Comparison of ENCODE assay signal across 27 mouse cellular contexts in genomic region chr6:30614251-30614650, GRCm38 (mm10). TPM values are rescaled to one million over a fixed set of nuclear protein-coding genes. Genes with fewer than 3 reads are reported as not detected.
DNase-seq lines count a peak whose midpoint lies in the region; ATAC-seq and TF ChIP-seq lines count a peak whose summit lies in the region.
"Had no signal": no experiment of that assay in that cellular context is flagged by ENCODE, and none has a peak within 500 bp of the region (broad histone marks: within the 10 kb centered on the region; RNA-seq: fewer than 3 reads in every experiment).

No protein-coding gene starts in this region.

- H3K9me3 ChIP-seq in forebrain, embryonic 10.5 days: no peaks in the 10 kb centered on the region
- H3K9me3 ChIP-seq in forebrain, embryonic 14.5 days (replicated peaks; ENCODE audit: control insufficient read depth, low read length): no peaks in the 10 kb centered on the region
- no peaks in the 10 kb centered on the region for H3K9me3 ChIP-seq in embryonic facial prominence, embryonic 13.5 days
- H3K9me3 ChIP-seq in limb, embryonic 12.5 days: no peaks in the 10 kb centered on the region
- H3K9me3 ChIP-seq: G1E; heart, embryonic 15.5 days; lung, embryonic 15.5 days; midbrain, embryonic 12.5 days had no signal

- H3K9ac ChIP-seq in forebrain, embryonic 14.5 days (ENCODE audit: low read length): no peak overlapping the region
- H3K9ac ChIP-seq in embryonic facial prominence, embryonic 13.5 days: no peak overlapping the region
- H3K9ac ChIP-seq in limb, embryonic 12.5 days (replicated peaks): no peak overlapping the region
- H3K9ac ChIP-seq: heart, embryonic 15.5 days; liver, embryonic 14.5 days; lung, embryonic 15.5 days; midbrain, embryonic 12.5 days had no signal

- no peak overlapping the region for H3K4me2 ChIP-seq in forebrain, embryonic 14.5 days (ENCODE audit: low read length)
- H3K4me2 ChIP-seq in embryonic facial prominence, embryonic 13.5 days: no peak overlapping the region
- H3K4me2 ChIP-seq in limb, embryonic 12.5 days: no peak overlapping the region
- H3K4me2 ChIP-seq: heart, embryonic 15.5 days; lung, embryonic 15.5 days; midbrain, embryonic 12.5 days had no signal

- H3K36me3 ChIP-seq in forebrain, embryonic 10.5 days (replicated peaks): no peaks in the 10 kb centered on the region
- H3K36me3 ChIP-seq in forebrain, embryonic 14.5 days (ENCODE audit: control insufficient read depth, insufficient read depth, low read length): no peaks in the 10 kb centered on the region
- no peaks in the 10 kb centered on the region for H3K36me3 ChIP-seq in embryonic facial prominence, embryonic 13.5 days
- no peaks in the 10 kb centered on the region for H3K36me3 ChIP-seq in limb, embryonic 12.5 days
- H3K36me3 ChIP-seq in thymus, adult 2 months (ENCODE audit: control insufficient read depth, insufficient read depth, low read length): no peaks in the 10 kb centered on the region
- H3K36me3 ChIP-seq: G1E; heart, embryonic 15.5 days; lung, embryonic 15.5 days; midbrain, embryonic 12.5 days had no signal

- H3K4me1 ChIP-seq in forebrain, embryonic 10.5 days: peaks cover 96% of the 10 kb centered on the region
- peaks cover 43% of the 10 kb centered on the region for H3K4me1 ChIP-seq in forebrain, embryonic 14.5 days (ENCODE audit: control insufficient read depth, insufficient read depth, low read length)
- H3K4me1 ChIP-seq in embryonic facial prominence, embryonic 13.5 days: peaks cover 52% of the 10 kb centered on the region
- H3K4me1 ChIP-seq in limb, embryonic 12.5 days (replicated peaks): peaks cover 48% of the 10 kb centered on the region
- no peaks in the 10 kb centered on the region for H3K4me1 ChIP-seq in thymus, adult 2 months (replicated peaks; ENCODE audit: control insufficient read depth, insufficient read depth, low read length)

- peak overlapping the region; percentile 91 for H3K27ac ChIP-seq in forebrain, embryonic 10.5 days
- no peak overlapping the region for H3K27ac ChIP-seq in forebrain, embryonic 14.5 days (ENCODE audit: low read depth, low read length)
- H3K27ac ChIP-seq in embryonic facial prominence, embryonic 13.5 days: peak overlapping the region; percentile 95
- H3K27ac ChIP-seq in limb, embryonic 12.5 days: peak overlapping the region; percentile 95; the same call in 1 of the 2 replicates
- no peak overlapping the region for H3K27ac ChIP-seq in thymus, adult 2 months (ENCODE audit: control insufficient read depth, insufficient read depth, low read length)
- H3K27ac ChIP-seq: gastrocnemius, adult 2 months; heart, embryonic 15.5 days; left cerebral cortex, adult 2 months; liver, embryonic 14.5 days; lung, embryonic 15.5 days had no signal

- no peak overlapping the region for H3K4me3 ChIP-seq in forebrain, embryonic 10.5 days
- H3K4me3 ChIP-seq in forebrain, embryonic 14.5 days (ENCODE audit: low read depth, low read length): no peak overlapping the region
- no peak overlapping the region for H3K4me3 ChIP-seq in embryonic facial prominence, embryonic 13.5 days
- H3K4me3 ChIP-seq in limb, embryonic 12.5 days (replicated peaks): no peak overlapping the region
- H3K4me3 ChIP-seq in thymus, adult 2 months (ENCODE audit: control insufficient read depth, insufficient read depth, low read length): no peak overlapping the region
- H3K4me3 ChIP-seq: gastrocnemius, adult 2 months; heart, embryonic 15.5 days; left cerebral cortex, adult 2 months; lung, embryonic 15.5 days; midbrain, embryonic 12.5 days had no signal

- intact Hi-C loops in left cerebral cortex, postnatal 4 days (cut with DNase I): no loop called here

- TF ChIP-seq CTCF in thymus, adult 2 months (IDR thresholded peaks at IDR 0.05; ENCODE audit: borderline replicate concordance, control insufficient read depth, extremely low read depth, insufficient read depth, low read length, poor library complexity): no peak

- H3K27me3 ChIP-seq in forebrain, embryonic 10.5 days (ENCODE audit: poor library complexity, severe bottlenecking): no peaks in the 10 kb centered on the region
- H3K27me3 ChIP-seq in forebrain, embryonic 14.5 days (replicated peaks; ENCODE audit: control insufficient read depth, insufficient read depth, low read length): no peaks in the 10 kb centered on the region
- H3K27me3 ChIP-seq in embryonic facial prominence, embryonic 13.5 days: no peaks in the 10 kb centered on the region
- H3K27me3 ChIP-seq in limb, embryonic 12.5 days: no peaks in the 10 kb centered on the region
- H3K27me3 ChIP-seq in thymus, adult 2 months (ENCODE audit: control insufficient read depth, insufficient read depth, low read length): no peaks in the 10 kb centered on the region; the same call in 1 of the 2 replicates
- H3K27me3 ChIP-seq: heart, embryonic 15.5 days; lung, embryonic 15.5 days; midbrain, embryonic 12.5 days had no signal

- ATAC-seq in forebrain, embryonic 14.5 days: no peak
- no peak for ATAC-seq in embryonic facial prominence, embryonic 13.5 days (ENCODE audit: insufficient number of reproducible peaks, insufficient read depth, low FRiP score, low TSS enrichment, low read depth)
- ATAC-seq in limb, embryonic 12.5 days (ENCODE audit: insufficient number of reproducible peaks, insufficient read depth, low FRiP score, low TSS enrichment, low read depth): no peak
- ATAC-seq: inflammation-experienced regulatory T-cells, adult 6 months had no signal

- TF ChIP-seq POLR2A in thymus, adult 2 months (IDR thresholded peaks at IDR 0.05; ENCODE audit: control insufficient read depth, extremely low read depth, insufficient read depth, low read length, poor library complexity): no peak

- DNase-seq in forebrain, embryonic 10.5 days (ENCODE audit: extremely low spot score, low spot score): no peak
- no peak for DNase-seq in forebrain, embryonic 14.5 days (ENCODE audit: low spot score)
- DNase-seq in left cerebral cortex, postnatal 4 days: peak; percentile 9
- no peak for DNase-seq in left cerebral cortex, adult 18-20 months (ENCODE audit: low spot score in 2 of 2)
- no peak for DNase-seq in thymus, adult 2 months
- no peak for DNase-seq in neural tube, embryonic 10.5 days (ENCODE audit: extremely low spot score, low spot score)
- DNase-seq: adrenal gland, postnatal 25 days; cerebellum, adult 8-10 months; gastrocnemius, adult 2 months; kidney, adult 2 months; kidney, postnatal 10 days; lung, postnatal 4 days; spleen, adult 18-20 months had no signal

- WGBS in forebrain, embryonic 10.5 days: 82% methylated on average over 6 of the region's 6 CpGs
- 63% methylated on average over 6 of the region's 6 CpGs for WGBS in forebrain, embryonic 14.5 days
- 69% methylated on average over 6 of the region's 6 CpGs for WGBS in embryonic facial prominence, embryonic 13.5 days
- WGBS in limb, embryonic 12.5 days: 81% methylated on average over 6 of the region's 6 CpGs
- 94% methylated on average over 6 of the region's 6 CpGs for WGBS in thymus, adult 2 months

RNA-seq across cellular contexts. Expression of gene Cpa5, which starts 3.4 kb away (rescaled TPM):
- 0.51 and 0.84 TPM in 2 replicates for polyA plus RNA-seq in forebrain, embryonic 10.5 days (2016; fragmentation: Nextera tagmentation; extraction: Ambion mirVana)
- 0.10 TPM in 2 replicates for polyA plus RNA-seq in forebrain, embryonic 14.5 days (2014; fragmentation: Nextera tagmentation; extraction: Ambion mirVana)
- not detected for total RNA-seq in left cerebral cortex, postnatal 4 days (2021)
- not detected for total RNA-seq in left cerebral cortex, adult 18-20 months (2021)
- polyA plus RNA-seq in embryonic facial prominence, embryonic 13.5 days (2015; fragmentation: Nextera tagmentation; extraction: Ambion mirVana): 0.12 and 0.28 TPM in 2 replicates
- 0.14 and 0.33 TPM in 2 replicates for polyA plus RNA-seq in limb, embryonic 12.5 days (2016; fragmentation: Nextera tagmentation; extraction: Ambion mirVana)
- polyA plus RNA-seq in thymus, adult 2 months (2012; rRNA removed): 0.10 TPM in 1 of 2 replicates, not detected in the other
- total RNA-seq: adrenal gland, postnatal 25 days; G1E; gastrocnemius, adult 2 months; granulocyte monocyte progenitor cell, adult 5-6 weeks; hematopoietic stem cell, adult 5-6 weeks; layer of hippocampus, adult 8-10 months; left cerebral cortex, adult 2 months had no signal
- polyA plus RNA-seq: G1E; inflammation-experienced regulatory T-cells, adult 6 months; kidney, adult 2 months; lung, embryonic 15.5 days; neural tube, embryonic 14.5 days; thymus, postnatal 0 days had no signal

RNA-seq across cellular contexts. Expression of gene Cpa1, which starts 24.8 kb away (rescaled TPM):
- 0.21 TPM in 1 of 2 replicates, not detected in the other for polyA plus RNA-seq in forebrain, embryonic 10.5 days (2016; fragmentation: Nextera tagmentation; extraction: Ambion mirVana)
- 0.58 and 1.5 TPM in 2 replicates for polyA plus RNA-seq in forebrain, embryonic 14.5 days (2014; fragmentation: Nextera tagmentation; extraction: Ambion mirVana)
- total RNA-seq in left cerebral cortex, postnatal 4 days (2021): not detected
- total RNA-seq in left cerebral cortex, adult 18-20 months (2021): not detected
- 0.34 and 0.87 TPM in 2 replicates for polyA plus RNA-seq in embryonic facial prominence, embryonic 13.5 days (2015; fragmentation: Nextera tagmentation; extraction: Ambion mirVana)
- polyA plus RNA-seq in limb, embryonic 12.5 days (2016; fragmentation: Nextera tagmentation; extraction: Ambion mirVana): 0.40 and 0.64 TPM in 2 replicates
- not detected in 2 replicates for polyA plus RNA-seq in thymus, adult 2 months (2012; rRNA removed)
- total RNA-seq: adrenal gland, postnatal 25 days; G1E; gastrocnemius, adult 2 months; granulocyte monocyte progenitor cell, adult 5-6 weeks; hematopoietic stem cell, adult 5-6 weeks; layer of hippocampus, adult 8-10 months; left cerebral cortex, adult 2 months had no signal
- polyA plus RNA-seq: G1E; inflammation-experienced regulatory T-cells, adult 6 months had no signal

RNA-seq across cellular contexts. Expression of gene Cpa4, which starts 46.1 kb away (rescaled TPM):
- polyA plus RNA-seq in forebrain, embryonic 10.5 days (2016; fragmentation: Nextera tagmentation; extraction: Ambion mirVana): 2.9 and 3.4 TPM in 2 replicates
- polyA plus RNA-seq in forebrain, embryonic 14.5 days (2014; fragmentation: Nextera tagmentation; extraction: Ambion mirVana): 2.3 and 2.8 TPM in 2 replicates
- under 1 TPM in 1 of 2 experiments, not detected in 1; 0.24 TPM for total RNA-seq in left cerebral cortex, postnatal 4 days (2021)
- total RNA-seq in left cerebral cortex, adult 18-20 months (2021): under 1 TPM; 0.19 to 0.21 TPM
- 0.83 and 1.4 TPM in 2 replicates for polyA plus RNA-seq in embryonic facial prominence, embryonic 13.5 days (2015; fragmentation: Nextera tagmentation; extraction: Ambion mirVana)
- 1.9 TPM in 2 replicates for polyA plus RNA-seq in limb, embryonic 12.5 days (2016; fragmentation: Nextera tagmentation; extraction: Ambion mirVana)
- 0.11 and 0.17 TPM in 2 replicates for polyA plus RNA-seq in thymus, adult 2 months (2012; rRNA removed)
- total RNA-seq: gastrocnemius, adult 2 months; granulocyte monocyte progenitor cell, adult 5-6 weeks; hematopoietic stem cell, adult 5-6 weeks had no signal
- polyA plus RNA-seq: G1E; inflammation-experienced regulatory T-cells, adult 6 months; kidney, adult 2 months; thymus, postnatal 0 days had no signal

Comparison
In these comparisons a context has a peak if more than half of its experiments do, and no peak if none do; other contexts are left out.
1. H3K27ac ChIP-seq: peak in forebrain, embryonic 10.5 days (single experiment), embryonic facial prominence, embryonic 13.5 days (single experiment) and limb, embryonic 12.5 days (single experiment); none in forebrain, embryonic 14.5 days (single experiment) and thymus, adult 2 months (single experiment).